Mouse (Mus musculus): ENCODE measurements at regions not wholly inside any gene's neighbourhood (a gene's known extent, or its start where the extent isn't known, plus 50 kb on each side); places are given as distances from the start of the nearest gene placed in this dataset.

DNA sequence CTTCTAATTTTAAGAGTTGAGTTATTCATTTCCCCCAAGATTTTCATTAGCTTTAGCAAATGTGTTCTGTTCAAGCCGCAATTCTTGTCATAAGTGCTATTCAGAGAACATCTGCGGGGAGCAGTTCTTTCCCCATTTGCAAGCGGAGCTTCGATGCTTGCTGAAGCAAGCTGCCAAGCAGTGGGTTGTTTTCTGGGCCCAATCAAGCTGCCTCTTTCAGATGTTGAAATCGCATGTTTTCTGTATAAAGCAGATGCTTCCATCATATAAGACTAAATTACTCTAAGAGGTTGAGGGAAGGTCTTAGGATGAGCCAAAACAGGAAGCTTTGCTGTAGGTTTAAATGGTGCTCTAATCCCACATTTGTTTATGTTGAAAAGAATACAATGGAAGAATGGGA, 547.4 kb downstream of the Abca13 start:
- DNase-seq = peak; percentile 17

DNA sequence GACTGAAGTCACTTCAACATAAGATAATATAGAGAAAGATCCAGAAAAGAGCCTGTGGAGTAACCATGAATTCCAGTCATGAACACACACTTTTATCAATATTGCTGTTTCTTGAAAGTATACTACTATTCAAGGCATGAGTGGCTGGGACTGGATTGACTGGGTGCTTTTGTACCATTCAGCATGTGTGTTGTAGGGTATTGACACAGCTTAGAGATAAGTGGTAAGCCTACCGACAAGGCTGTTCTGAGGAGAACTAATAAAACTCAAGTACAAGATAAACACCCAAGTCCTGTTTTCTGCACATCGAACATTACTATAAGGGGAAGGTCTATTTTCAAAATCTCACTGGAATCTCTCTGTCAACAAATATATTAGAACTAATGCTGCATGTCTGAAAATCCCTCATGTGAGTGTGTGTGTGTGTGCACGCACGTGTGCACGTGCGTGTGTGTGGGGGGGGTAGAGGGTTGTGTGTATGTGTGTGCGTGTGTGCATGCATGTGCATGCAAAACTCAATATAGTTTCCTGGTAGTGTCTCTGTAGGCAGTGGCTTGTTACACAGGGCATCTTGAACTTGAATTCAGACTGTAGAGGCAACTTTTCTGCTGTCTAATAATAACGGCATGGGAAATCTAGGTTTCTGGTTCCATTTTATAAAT, 588.6 kb downstream of the Abca13 start:
- DNase-seq = no peak

DNA sequence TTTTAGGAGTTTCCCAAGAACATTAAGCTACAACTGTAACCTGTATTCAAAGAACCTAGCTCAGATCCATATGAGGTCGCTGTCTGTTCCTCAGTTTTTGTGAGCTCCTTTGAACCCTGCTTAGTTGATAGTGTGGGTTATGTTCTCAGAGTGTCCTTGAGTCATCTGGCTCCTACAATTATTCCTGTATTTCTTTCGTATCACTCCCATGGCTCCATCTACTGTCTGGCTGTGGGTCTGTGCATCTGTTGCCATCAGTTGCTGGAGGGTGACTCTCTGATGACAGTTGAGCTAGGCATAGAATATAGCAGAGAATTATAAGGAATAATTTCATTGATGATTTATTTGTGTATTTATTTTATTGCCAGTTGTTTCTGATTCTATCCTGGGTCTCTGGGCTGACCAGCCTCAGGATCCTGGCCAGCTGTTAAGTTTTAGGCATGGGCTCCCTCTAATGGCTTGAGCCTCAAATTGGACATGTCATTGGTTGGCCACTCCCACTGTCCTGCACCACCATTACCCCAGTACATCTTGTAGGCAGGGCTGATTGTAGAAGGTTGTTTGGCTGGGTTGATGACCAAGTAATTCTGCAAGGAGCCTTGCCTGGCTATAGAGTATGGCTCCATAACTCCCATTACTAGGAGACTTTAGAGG, 601.6 kb downstream of the Abca13 start:
- no peak for DNase-seq

DNA sequence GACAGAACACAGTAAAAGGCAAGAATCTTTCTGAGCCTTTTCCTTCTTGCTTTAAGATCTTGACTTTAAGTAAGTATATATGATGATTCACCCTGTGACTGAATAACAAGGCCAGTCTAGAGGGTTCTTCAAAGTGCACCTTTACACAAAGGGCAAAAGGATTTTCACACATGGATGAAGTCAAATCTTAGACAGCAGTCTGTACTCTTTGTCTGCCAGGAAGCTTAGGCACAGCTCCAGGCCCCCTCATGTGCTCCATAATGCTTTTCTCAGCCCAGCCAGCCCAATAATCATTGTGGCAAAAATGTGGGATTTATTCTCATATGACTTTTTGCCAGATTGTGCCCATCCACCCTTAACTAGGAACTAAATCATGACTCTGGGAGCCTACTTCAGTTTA, 647.9 kb downstream of the Abca13 start:
- DNase-seq = no peak

DNA sequence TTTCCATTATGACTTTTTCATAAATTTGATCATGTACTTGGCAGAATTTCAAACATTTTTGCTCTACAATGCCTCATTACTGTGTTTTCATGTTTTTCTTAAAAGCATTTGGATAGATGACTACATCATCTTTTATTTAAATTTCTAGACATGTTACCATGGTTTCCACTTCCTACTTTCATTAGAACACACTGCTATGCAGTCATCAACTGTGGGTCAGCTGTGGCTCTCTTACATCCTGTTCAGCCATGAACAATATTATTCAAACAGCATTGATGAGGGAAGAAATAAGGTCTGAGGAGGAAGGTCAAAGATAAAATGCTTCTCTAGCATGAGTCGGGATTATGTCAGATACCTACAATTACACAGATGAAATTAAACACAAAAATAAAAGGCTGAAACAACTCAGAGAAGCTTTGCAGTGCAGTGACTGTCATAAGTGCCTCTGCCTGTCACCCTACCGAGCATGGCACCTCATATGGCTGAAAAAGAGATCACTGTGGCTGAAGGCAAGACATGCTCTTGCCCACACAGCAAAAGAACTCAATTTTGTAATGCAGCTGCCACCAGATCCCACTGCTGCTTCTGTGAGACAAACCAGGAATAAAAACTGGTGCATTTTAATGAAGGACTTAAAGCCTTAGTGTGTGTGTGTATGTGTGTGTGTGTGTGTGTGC, 676.9 kb downstream of the Abca13 start:
- DNase-seq = no peak

Measured in right cerebral cortex, postnatal 25 days (tissue).